Mouse (Mus musculus): Measurements from ENCODE around the gene P2ry14. TPM values are rescaled to one million over a fixed set of nuclear protein-coding genes. Genes with fewer than 3 reads are reported as not detected.

P2ry14 gene
- total RNA-seq, 2 experiments from 2014 or later = 6.0 to 6.7 TPM

Other genes with a start within 250 kb of the P2ry14 start
- 10 to 100 TPM in 1 of 2 experiments, 1 to 10 TPM in 1; 9.4 to 10.1 TPM for gene Med12l, start 147.8 kb downstream of the P2ry14 start, total RNA-seq (2021)
- gene Gpr171, start 51.8 kb downstream of the P2ry14 start, total RNA-seq (2021) = not detected
- not detected for gene Gpr87, start 41.5 kb upstream of the P2ry14 start, total RNA-seq (2021)
- gene P2ry13, start 57.3 kb upstream of the P2ry14 start, total RNA-seq (2021) = under 1 TPM; 0.69 to 0.79 TPM
- 1 to 10 TPM; 2.0 to 2.1 TPM for gene P2ry12, start 109.3 kb upstream of the P2ry14 start, total RNA-seq (2021)
- gene Igsf10, start 190.8 kb upstream of the P2ry14 start, total RNA-seq (2021) = 10 to 100 TPM; 10.1 to 13.1 TPM